Mouse (Mus musculus): Measurements from ENCODE around the gene Ghrhr. TPM values are rescaled to one million over a fixed set of nuclear protein-coding genes. Genes with fewer than 3 reads are reported as not detected.

The Ghrhr gene
- total and polyA plus RNA-seq, 3 experiments, result not detected

- TF ChIP-seq ZKSCAN1 (IDR thresholded peaks at IDR 0.05; ENCODE audit: low read depth, low read length) (no peak), E2F4 (IDR thresholded peaks at IDR 0.05; ENCODE audit: borderline replicate concordance, low read depth, low read length) (no peak), JUND (IDR thresholded peaks at IDR 0.05; ENCODE audit: low read depth, low read length) (no peak), ZMIZ1 (IDR thresholded peaks at IDR 0.05; ENCODE audit: low read depth, low read length) (no peak), MAX (IDR thresholded peaks at IDR 0.05; ENCODE audit: low read length) (no peak), CHD1 (IDR thresholded peaks at IDR 0.05; ENCODE audit: low read depth, low read length) (no peak), SIN3A (IDR thresholded peaks at IDR 0.05; ENCODE audit: low read length) (no peak), UBTF (IDR thresholded peaks at IDR 0.05; ENCODE audit: borderline replicate concordance, insufficient read depth, low read depth, low read length) (no peak), TAL1 (IDR thresholded peaks at IDR 0.05; ENCODE audit: low read length) (no peak), ZNF384 (IDR thresholded peaks at IDR 0.05; ENCODE audit: low read depth, low read length) (no peak), NELFE (IDR thresholded peaks at IDR 0.05; ENCODE audit: low read depth, low read length) (no peak), USF1 (IDR thresholded peaks at IDR 0.05; ENCODE audit: low read depth, low read length) (no peak)
- H3K27me3 ChIP-seq (ENCODE audit: control insufficient read depth in 1 of 2, insufficient read depth in 2 of 2, low read length in 2 of 2), result no peaks in the 10 kb centered on the region
These were observed 44.3 kb downstream of the Ghrhr start for GRCm38 (mm10) chr6:55420411-55420810.

GRCm38 (mm10) chr6:55420869-55421361, 44.8 kb downstream of the Ghrhr start:
- Histone ChIP-seq H3K36me3 (ENCODE audit: control insufficient read depth in 1 of 2, insufficient read depth in 2 of 2, low read length in 2 of 2) (no peaks in the 10 kb centered on the region), H3K4me3 (ENCODE audit: control insufficient read depth in 1 of 2, insufficient read depth in 1 of 2, low read depth in 2 of 2, low read length in 2 of 2) (no peak overlapping the region), H3K79me2 (ENCODE audit: control insufficient read depth, insufficient read depth, low read length, poor library complexity) (no peaks in the 10 kb centered on the region), H3K27me3 (ENCODE audit: control insufficient read depth in 1 of 2, insufficient read depth in 2 of 2, low read length in 2 of 2) (no peaks in the 10 kb centered on the region), H3K9ac (ENCODE audit: control insufficient read depth, low read depth, low read length, poor library complexity, severe bottlenecking) (no peak overlapping the region), H3K27ac (ENCODE audit: control insufficient read depth, low read depth, low read length) (no peak overlapping the region), H3K4me1 (ENCODE audit: control insufficient read depth in 1 of 2, insufficient read depth in 2 of 2, low read length in 2 of 2) (no peaks in the 10 kb centered on the region), H3K9me3 (replicated peaks; ENCODE audit: insufficient read depth, low read length) (no peaks in the 10 kb centered on the region)
- TF ChIP-seq POLR2AphosphoS5 (IDR thresholded peaks at IDR 0.05; ENCODE audit: borderline replicate concordance, low read depth, low read length), result no peak
- no peak for DNase-seq (ENCODE audit: low read depth, low spot score)

More at GRCm38 (mm10) chr6:55420411-55420810, 44.3 kb downstream of the Ghrhr start:
- H3K4me3 ChIP-seq (ENCODE audit: control insufficient read depth in 1 of 2, insufficient read depth in 1 of 2, low read depth in 2 of 2, low read length in 2 of 2), result no peak overlapping the region
- H3K4me1 ChIP-seq (ENCODE audit: control insufficient read depth in 1 of 2, insufficient read depth in 2 of 2, low read length in 2 of 2), result no peaks in the 10 kb centered on the region
- no peak overlapping the region for H3K9ac ChIP-seq (ENCODE audit: control insufficient read depth, low read depth, low read length, poor library complexity, severe bottlenecking)
- H3K79me2 ChIP-seq (ENCODE audit: control insufficient read depth, insufficient read depth, low read length, poor library complexity), result no peaks in the 10 kb centered on the region
- H3K27ac ChIP-seq (ENCODE audit: control insufficient read depth, low read depth, low read length), result no peak overlapping the region
- no peaks in the 10 kb centered on the region for H3K36me3 ChIP-seq (ENCODE audit: control insufficient read depth in 1 of 2, insufficient read depth in 2 of 2, low read length in 2 of 2)
- no peaks in the 10 kb centered on the region for H3K9me3 ChIP-seq (replicated peaks; ENCODE audit: insufficient read depth, low read length)
- no peak for DNase-seq (ENCODE audit: low read depth, low spot score)

GRCm38 (mm10) chr6:55432121-55432520, 56.0 kb downstream of the Ghrhr start:
- no peaks in the 10 kb centered on the region for H3K9me3 ChIP-seq (replicated peaks; ENCODE audit: insufficient read depth, low read length)
- H3K27ac ChIP-seq (ENCODE audit: control insufficient read depth, low read depth, low read length), result no peak overlapping the region
- H3K4me3 ChIP-seq (ENCODE audit: control insufficient read depth in 1 of 2, insufficient read depth in 1 of 2, low read depth in 2 of 2, low read length in 2 of 2), result no peak overlapping the region
- H3K9ac ChIP-seq (ENCODE audit: control insufficient read depth, low read depth, low read length, poor library complexity, severe bottlenecking), result no peak overlapping the region
- H3K27me3 ChIP-seq (ENCODE audit: control insufficient read depth in 1 of 2, insufficient read depth in 2 of 2, low read length in 2 of 2), result no peaks in the 10 kb centered on the region
- TF ChIP-seq RAD21 (IDR thresholded peaks at IDR 0.05; ENCODE audit: low read depth, low read length) (no peak), SMC3 (IDR thresholded peaks at IDR 0.05; ENCODE audit: low read depth, low read length) (no peak), TAL1 (IDR thresholded peaks at IDR 0.05; ENCODE audit: low read length) (no peak), JUND (IDR thresholded peaks at IDR 0.05; ENCODE audit: low read depth, low read length) (no peak), MXI1 (IDR thresholded peaks at IDR 0.05; ENCODE audit: low read depth, low read length) (no peak), MEF2A (IDR thresholded peaks at IDR 0.05; ENCODE audit: extremely low read depth, insufficient replicate concordance, low read depth, low read length, poor library complexity, severe bottlenecking) (no peak), ZNF384 (IDR thresholded peaks at IDR 0.05; ENCODE audit: low read depth, low read length) (no peak), BHLHE40 (IDR thresholded peaks at IDR 0.05; ENCODE audit: borderline replicate concordance, low read depth, low read length) (no peak), ZMIZ1 (IDR thresholded peaks at IDR 0.05; ENCODE audit: low read depth, low read length) (no peak), MYB (IDR thresholded peaks at IDR 0.05; ENCODE audit: low read depth, low read length) (no peak)
- no peaks in the 10 kb centered on the region for H3K4me1 ChIP-seq (ENCODE audit: control insufficient read depth in 1 of 2, insufficient read depth in 2 of 2, low read length in 2 of 2)
- H3K36me3 ChIP-seq (ENCODE audit: control insufficient read depth in 1 of 2, insufficient read depth in 2 of 2, low read length in 2 of 2), result no peaks in the 10 kb centered on the region
- no peak for DNase-seq (ENCODE audit: low read depth, low spot score)
- no peaks in the 10 kb centered on the region for H3K79me2 ChIP-seq (ENCODE audit: control insufficient read depth, insufficient read depth, low read length, poor library complexity)
